Mouse (Mus musculus) forebrain, embryonic 15.5 days (tissue): ENCODE measurements at regions not wholly inside any gene's neighbourhood (a gene's known extent, or its start where the extent isn't known, plus 50 kb on each side); places are given as distances from the start of the nearest gene placed in this dataset.

Experiments
- ATAC-seq: fragments of 200-750 bp; cut with Nextera tagmentation; replicated peaks from 2 replicates; pipeline ENCODE4 v1.8.0; 2017; ENCODE audit warnings: mild to moderate bottlenecking, moderate TSS enrichment, moderate library complexity
- H3K27ac ChIP-seq: fragments of 300-500 bp; sonication (generic); replicated peaks from 2 replicates; pipeline ENCODE4 v1.5.1; 2015; ENCODE audit warnings: mild to moderate bottlenecking, inconsistent platforms
- H3K27me3 ChIP-seq: fragments of 300-500 bp; sonication (generic); 2 replicates; pipeline ENCODE4 v1.6.1; 2015; ENCODE audit warnings: inconsistent platforms
- H3K36me3 ChIP-seq: fragments of 300-500 bp; sonication (generic); 2 replicates; pipeline ENCODE4 v1.6.1; 2015; ENCODE audit warnings: mild to moderate bottlenecking, inconsistent platforms
- H3K4me1 ChIP-seq: fragments of 300-500 bp; sonication (generic); 2 replicates; pipeline ENCODE4 v1.6.1; 2015; ENCODE audit warnings: inconsistent platforms
- H3K4me2 ChIP-seq: fragments of 300-500 bp; sonication (generic); replicated peaks from 2 replicates; pipeline ENCODE4 v1.6.1; 2015; ENCODE audit warnings: mild to moderate bottlenecking, inconsistent platforms
- H3K4me3 ChIP-seq: fragments of 300-500 bp; sonication (generic); 2 replicates; pipeline ENCODE4 v1.5.1; 2015; ENCODE audit warnings: mild to moderate bottlenecking, inconsistent platforms
- H3K9ac ChIP-seq: fragments of 300-500 bp; sonication (generic); replicated peaks from 2 replicates; pipeline ENCODE4 v1.6.1; 2015; ENCODE audit warnings: mild to moderate bottlenecking, inconsistent platforms
- H3K9me3 ChIP-seq: fragments of 300-500 bp; sonication (generic); 2 replicates; pipeline ENCODE4 v1.6.1; 2016; ENCODE audit warnings: inconsistent platforms
- WGBS: fragments of 180-500 bp; shearing (Covaris S2); methylation state at CpG from one replicate; pipeline ENCODE4 v1.1.7; 2015; ENCODE audit warnings: mixed read lengths; 5-methylcytosine and 5-hydroxymethylcytosine counted together

DNA sequence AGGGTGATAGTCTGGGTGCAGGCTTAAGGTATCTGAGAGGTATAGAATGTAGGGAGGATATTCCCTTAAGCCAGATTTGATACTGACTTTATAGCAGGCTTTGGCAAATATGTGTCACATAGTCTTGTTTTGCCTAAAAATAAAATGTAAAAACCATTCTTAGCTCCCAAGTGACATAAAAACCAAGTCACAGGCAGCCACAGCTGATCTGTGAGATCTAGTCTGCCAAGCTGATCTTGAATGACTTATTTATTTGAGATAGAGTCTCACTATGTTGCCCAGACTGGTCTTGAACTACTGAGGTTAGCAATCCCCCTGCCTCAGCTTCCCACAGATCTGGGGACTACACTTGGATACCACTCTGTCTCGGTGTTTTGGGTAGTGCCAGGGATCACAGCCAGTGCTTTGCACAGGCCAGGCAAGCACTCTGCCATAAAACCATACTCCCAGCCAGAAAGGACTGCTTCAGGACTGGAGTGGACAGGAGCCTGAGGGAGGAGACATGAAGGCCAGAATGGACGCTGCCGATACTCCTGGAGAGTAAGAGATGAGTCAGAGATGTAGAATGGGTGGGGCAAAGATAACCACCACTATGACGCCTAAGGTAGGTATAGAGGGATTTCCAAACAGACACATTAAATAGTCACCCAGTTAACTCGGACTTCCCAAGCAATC is 51.0 kb upstream of the Rnf24 start:
- Histone ChIP-seq H3K36me3 (no peaks in the 10 kb centered on the region), H3K9me3 (no peaks in the 10 kb centered on the region), H3K27me3 (no peaks in the 10 kb centered on the region), H3K9ac (no peak overlapping the region), H3K4me2 (no peak overlapping the region), H3K4me3 (no peak overlapping the region), H3K27ac (no peak overlapping the region), H3K4me1 (no peaks in the 10 kb centered on the region)
- WGBS = 80% methylated on average over 5 of the region's 5 CpGs
- ATAC-seq = no peak
